ENCODE assay signal across 21 mouse cellular contexts in the genomic region with DNA sequence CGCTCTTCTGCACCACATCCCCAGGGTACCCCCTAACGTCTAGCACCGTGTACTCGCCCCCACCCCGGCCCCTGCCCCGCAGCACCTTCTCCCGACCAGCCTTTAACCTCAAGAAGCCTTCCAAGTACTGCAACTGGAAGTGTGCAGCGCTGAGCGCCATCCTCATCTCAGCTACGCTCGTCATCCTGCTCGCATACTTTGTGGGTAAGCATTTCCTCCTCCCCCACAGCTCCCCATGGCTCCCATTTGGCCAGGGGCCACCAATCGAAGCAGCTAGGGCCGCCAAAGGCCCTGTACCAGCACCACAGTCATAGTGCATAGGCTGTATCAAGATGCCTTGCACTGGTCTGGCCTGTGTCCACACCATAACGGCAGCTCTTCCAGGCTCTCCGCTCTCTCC.
A peak's percentile ranks its signal among the peaks of the same experiment; 100 is the strongest.
DNase-seq lines count a peak whose midpoint lies in the region; ATAC-seq lines count a peak whose summit lies in the region.
"Had no signal": no experiment of that assay in that cellular context is flagged by ENCODE, and none has a peak within 500 bp of the region (broad histone marks: within the 10 kb centered on the region; RNA-seq: fewer than 3 reads in every experiment).

No protein-coding gene starts in this region.

- no peak overlapping the region for H3K27ac ChIP-seq in liver, embryonic 11.5 days (ENCODE audit: low read depth, low read length)
- H3K27ac ChIP-seq: forebrain, embryonic 10.5 days; heart, embryonic 10.5 days; hindbrain, embryonic 10.5 days; intestine, embryonic 15.5 days; liver, embryonic 15.5 days; macrophage; midbrain, embryonic 12.5 days had no signal

- no peak overlapping the region for H3K4me3 ChIP-seq in liver, embryonic 11.5 days (ENCODE audit: low read depth, low read length)
- H3K4me3 ChIP-seq: forebrain, embryonic 10.5 days; heart, embryonic 10.5 days; hindbrain, embryonic 10.5 days; intestine, embryonic 15.5 days; liver, embryonic 15.5 days; midbrain, embryonic 12.5 days had no signal

- no peaks in the 10 kb centered on the region for H3K36me3 ChIP-seq in liver, embryonic 11.5 days (ENCODE audit: control insufficient read depth, insufficient read depth, low read length)
- H3K36me3 ChIP-seq: intestine, embryonic 15.5 days; liver, embryonic 15.5 days had no signal

- DNase-seq in liver = peak; percentile 7
- no peak for DNase-seq in liver, embryonic 11.5 days (ENCODE audit: low spot score)
- peak; percentile 8 for DNase-seq in thymus, postnatal 4 days
- DNase-seq in thymus, postnatal 36 days = no peak
- DNase-seq in retina, embryonic 14.5 days (ENCODE audit: low spot score) = no peak
- DNase-seq: adrenal gland, postnatal 10 days; cerebellum, adult 18-20 months; cerebellum, postnatal 36 days; kidney, adult 9 months; kidney, postnatal 36 days; right cerebral cortex, postnatal 14 days had no signal

- H3K9me3 ChIP-seq in liver, embryonic 11.5 days (ENCODE audit: control insufficient read depth, low read length) = no peaks in the 10 kb centered on the region
- H3K9me3 ChIP-seq: forebrain, embryonic 10.5 days; heart, embryonic 10.5 days; hindbrain, embryonic 10.5 days; intestine, embryonic 15.5 days; liver, embryonic 15.5 days; midbrain, embryonic 12.5 days had no signal

- no peaks in the 10 kb centered on the region for H3K27me3 ChIP-seq in liver, embryonic 11.5 days (replicated peaks; ENCODE audit: control insufficient read depth, insufficient read depth, low read length)
- H3K27me3 ChIP-seq: intestine, embryonic 15.5 days; liver, embryonic 15.5 days had no signal

- no peak for ATAC-seq in liver, embryonic 11.5 days (replicated peaks; ENCODE audit: low FRiP score)
- ATAC-seq in granulocyte monocyte progenitor cell, adult 5-6 weeks (replicated peaks; ENCODE audit: poor library complexity, severe bottlenecking) = peak; percentile 33
- ATAC-seq in monocyte, adult 5-6 weeks (replicated peaks; ENCODE audit: insufficient number of reproducible peaks, low FRiP score, low TSS enrichment, poor library complexity, severe bottlenecking) = no peak
- ATAC-seq: hindbrain, embryonic 16.5 days; intestine, embryonic 15.5 days had no signal

- H3K4me2 ChIP-seq in liver, embryonic 11.5 days = no peak overlapping the region
- H3K4me2 ChIP-seq: intestine, embryonic 15.5 days; liver, embryonic 15.5 days; midbrain, embryonic 12.5 days had no signal

- no peak overlapping the region for H3K9ac ChIP-seq in liver, embryonic 11.5 days (ENCODE audit: low read depth, low read length)
- H3K9ac ChIP-seq: intestine, embryonic 15.5 days; liver, embryonic 15.5 days; midbrain, embryonic 12.5 days had no signal

- WGBS in liver, embryonic 11.5 days = 74% methylated on average over 16 of the region's 16 CpGs

- H3K4me1 ChIP-seq in liver, embryonic 11.5 days (replicated peaks; ENCODE audit: control insufficient read depth, insufficient read depth, low read length) = peaks cover 9% of the 10 kb centered on the region
- H3K4me1 ChIP-seq: forebrain, embryonic 10.5 days; intestine, embryonic 15.5 days had no signal

Comparison
In these comparisons a context has a peak if more than half of its experiments do, and no peak if none do; other contexts are left out.
1. DNase-seq: peak in liver (single experiment) and thymus, postnatal 4 days (single experiment); none in liver, embryonic 11.5 days (single experiment), thymus, postnatal 36 days (0 of 2) and retina, embryonic 14.5 days (single experiment).